Mouse (Mus musculus): Measurements from ENCODE around the gene Gas6.

DNA sequence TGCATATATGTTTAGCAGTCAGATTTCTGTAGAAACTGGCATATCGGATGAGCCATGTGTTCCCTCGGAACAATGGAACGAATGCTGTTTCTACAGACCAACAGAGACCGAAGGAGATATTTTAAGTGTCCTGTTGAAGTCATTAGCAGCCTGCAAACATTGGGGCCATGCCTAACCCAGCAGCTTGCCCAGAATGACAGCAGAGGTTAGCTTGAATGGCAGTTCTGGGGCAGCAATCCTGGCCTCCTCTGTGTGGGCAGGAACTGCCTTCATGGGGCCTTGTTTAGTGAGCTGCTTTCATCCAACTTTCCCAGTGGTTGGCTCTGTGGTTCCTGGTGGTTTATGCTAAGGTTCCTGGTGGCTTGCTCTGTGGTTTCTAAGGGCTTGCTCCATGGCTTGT, 34.9 kb downstream of the Gas6 start:
- no peak for TF ChIP-seq CTCF (conservative IDR thresholded peaks at IDR 0.05; ENCODE audit: low read length)
- no peak for TF ChIP-seq POU5F1 (IDR thresholded peaks at IDR 0.05; ENCODE audit: borderline replicate concordance, low read length)
- TF ChIP-seq NANOG (IDR thresholded peaks at IDR 0.05; ENCODE audit: borderline replicate concordance, low read length): no peak
